Mouse (Mus musculus): ENCODE results near the gene Pam. TPM values are rescaled to one million over a fixed set of nuclear protein-coding genes. Genes with fewer than 3 reads are reported as not detected.
A peak's percentile ranks its signal among the peaks of the same experiment; 100 is the strongest.

Gene Pam
- 67.3 and 67.8 TPM in 2 replicates for polyA plus RNA-seq (2012; rRNA removed)

DNA sequence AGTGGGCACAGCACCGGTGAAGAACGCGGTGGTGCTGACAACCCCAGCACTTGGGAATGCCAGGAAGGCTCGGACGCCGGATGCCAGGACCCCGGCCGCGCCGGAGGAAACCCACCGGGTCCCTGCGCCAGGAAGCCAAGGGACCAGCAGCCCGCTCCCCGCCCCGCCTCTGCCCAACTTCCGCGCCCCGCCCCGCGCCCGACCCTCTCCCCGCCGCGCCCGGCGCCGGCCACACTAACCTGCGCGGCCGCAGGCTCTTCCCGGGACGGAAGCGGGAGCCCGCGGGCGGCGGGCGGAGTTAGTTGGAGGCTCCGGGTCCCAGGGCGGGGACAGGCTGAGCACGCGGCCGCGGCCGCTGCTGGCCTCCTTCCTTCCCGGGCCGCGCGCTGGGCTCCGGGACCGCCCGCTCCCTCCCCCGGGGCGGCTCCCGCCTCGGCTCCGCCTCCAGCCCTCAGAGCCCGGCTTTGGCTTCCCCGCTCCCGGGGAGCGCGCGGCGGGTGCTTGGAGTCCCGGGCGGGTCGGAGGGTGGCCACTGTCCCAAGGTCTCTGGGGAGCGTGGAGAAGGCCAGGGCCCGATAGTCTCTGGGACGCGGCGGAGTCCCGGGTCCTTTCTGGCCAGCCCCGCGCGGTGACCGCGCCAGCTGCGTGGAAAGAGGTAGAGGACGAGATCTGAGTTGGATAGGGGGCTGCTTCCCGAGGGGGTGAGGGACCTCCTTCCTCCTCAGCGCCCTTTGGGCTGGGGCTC, at the start of gene Pam:
TSS of gene Pam (minus strand) at position 401 of the 745 bp plus-strand sequence.
- DNase-seq = peak; percentile 74
- TF ChIP-seq CTCF (IDR thresholded peaks at IDR 0.05; ENCODE audit: borderline replicate concordance, control insufficient read depth, extremely low read depth, insufficient read depth, low read length, poor library complexity) (no peak), POLR2A (IDR thresholded peaks at IDR 0.05; ENCODE audit: control insufficient read depth, extremely low read depth, insufficient read depth, low read length, poor library complexity) (no peak)
- Histone ChIP-seq H3K27me3 (ENCODE audit: control insufficient read depth, insufficient read depth, low read length) (no peaks in the 10 kb centered on the region), H3K4me3 (ENCODE audit: control insufficient read depth, insufficient read depth, low read length) (peak within 1 kb of the TSS; percentile 53), H3K4me1 (replicated peaks; ENCODE audit: control insufficient read depth, insufficient read depth, low read length) (peaks cover 12% of the 10 kb centered on the region), H3K36me3 (ENCODE audit: control insufficient read depth, insufficient read depth, low read length) (no peaks in the 10 kb centered on the region), H3K27ac (ENCODE audit: control insufficient read depth, insufficient read depth, low read length) (no peak within 1 kb of the TSS)
- WGBS = 1% methylated on average over 79 of the region's 82 CpGs

- Histone ChIP-seq H3K4me3 (ENCODE audit: control insufficient read depth, insufficient read depth, low read length) (no peak overlapping the region), H3K27me3 (ENCODE audit: control insufficient read depth, insufficient read depth, low read length) (no peaks in the 10 kb centered on the region), H3K4me1 (replicated peaks; ENCODE audit: control insufficient read depth, insufficient read depth, low read length) (no peaks in the 10 kb centered on the region), H3K36me3 (ENCODE audit: control insufficient read depth, insufficient read depth, low read length) (no peaks in the 10 kb centered on the region), H3K27ac (ENCODE audit: control insufficient read depth, insufficient read depth, low read length) (no peak overlapping the region)
- DNase-seq = peak; percentile 19
- TF ChIP-seq CTCF (IDR thresholded peaks at IDR 0.05; ENCODE audit: borderline replicate concordance, control insufficient read depth, extremely low read depth, insufficient read depth, low read length, poor library complexity) (no peak), POLR2A (IDR thresholded peaks at IDR 0.05; ENCODE audit: control insufficient read depth, extremely low read depth, insufficient read depth, low read length, poor library complexity) (no peak)
- WGBS = 89% methylated on average over 1 of the region's 1 CpGs
Measured at GRCm38 (mm10) chr1:98144845-98145244, 49.4 kb upstream of the Pam start.

DNA sequence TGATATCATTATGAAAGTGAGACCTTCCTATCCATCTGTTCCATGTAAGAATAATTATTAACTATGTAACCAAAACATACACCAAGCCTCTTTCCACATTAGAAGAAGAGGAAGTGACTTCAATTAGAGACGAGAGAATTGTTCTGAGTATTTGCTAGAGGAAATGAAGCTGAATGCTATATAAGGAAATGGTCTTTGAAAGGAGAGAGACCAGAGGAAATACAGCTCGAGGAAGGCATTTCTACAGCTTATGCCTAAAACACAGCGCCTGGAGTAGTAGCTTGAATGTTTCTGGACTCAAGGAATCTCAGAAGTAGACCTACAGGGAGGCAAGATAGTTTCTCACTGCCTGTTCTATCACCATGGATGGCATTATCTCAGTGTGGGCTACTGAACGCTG, 35.8 kb upstream of the Pam start:
- no peak overlapping the region for H3K4me3 ChIP-seq (ENCODE audit: control insufficient read depth, insufficient read depth, low read length)
- DNase-seq = no peak
- no peak overlapping the region for H3K27ac ChIP-seq (ENCODE audit: control insufficient read depth, insufficient read depth, low read length)
- TF ChIP-seq POLR2A (IDR thresholded peaks at IDR 0.05; ENCODE audit: control insufficient read depth, extremely low read depth, insufficient read depth, low read length, poor library complexity) = no peak
- TF ChIP-seq CTCF (IDR thresholded peaks at IDR 0.05; ENCODE audit: borderline replicate concordance, control insufficient read depth, extremely low read depth, insufficient read depth, low read length, poor library complexity) = no peak
- peaks cover 7% of the 10 kb centered on the region; the same call in 1 of the 2 replicates for H3K4me1 ChIP-seq (replicated peaks; ENCODE audit: control insufficient read depth, insufficient read depth, low read length)
- no peaks in the 10 kb centered on the region for H3K27me3 ChIP-seq (ENCODE audit: control insufficient read depth, insufficient read depth, low read length)
- 18% methylated on average over 4 of the region's 4 CpGs for WGBS
- H3K36me3 ChIP-seq (ENCODE audit: control insufficient read depth, insufficient read depth, low read length) = no peaks in the 10 kb centered on the region

DNA sequence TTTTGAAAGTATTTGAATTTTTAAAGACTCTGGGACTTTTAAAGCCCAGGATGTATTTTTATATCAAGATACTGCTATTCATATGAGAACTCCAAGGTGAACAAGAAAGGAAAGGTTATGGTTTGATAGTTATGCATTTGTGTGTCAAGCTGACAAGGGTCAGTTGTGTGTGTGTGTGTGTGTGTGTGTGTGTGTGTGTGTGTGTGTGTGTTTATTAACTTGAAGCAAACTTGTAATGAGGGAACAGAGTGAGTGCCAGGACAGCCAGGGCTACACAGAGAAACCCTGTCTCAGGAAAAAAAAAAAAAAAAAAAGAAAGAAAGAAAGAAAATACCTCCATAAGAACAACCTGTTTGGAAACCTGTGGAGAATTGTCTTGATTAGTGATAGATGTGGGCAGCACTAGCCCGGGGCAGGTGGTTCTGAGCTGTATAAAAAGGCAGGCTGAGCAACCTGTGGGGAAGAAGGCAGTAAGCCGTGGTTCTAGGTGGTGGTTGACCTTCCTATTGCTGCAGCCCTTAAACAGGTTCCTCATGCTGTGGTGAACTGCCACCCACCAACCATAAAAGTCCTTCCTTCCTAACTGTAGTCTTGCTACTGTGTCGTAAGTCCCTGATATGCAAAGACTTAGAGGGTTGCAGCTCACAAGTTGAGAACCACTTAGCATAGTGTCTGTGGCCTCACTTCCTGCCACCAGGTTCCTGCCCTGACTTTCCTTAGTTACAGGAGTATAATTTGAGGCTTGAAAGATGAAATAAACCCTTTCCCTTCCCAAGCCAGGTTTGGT, 34.3 kb upstream of the Pam start:
- no peak overlapping the region for H3K4me3 ChIP-seq (ENCODE audit: control insufficient read depth, insufficient read depth, low read length)

DNA sequence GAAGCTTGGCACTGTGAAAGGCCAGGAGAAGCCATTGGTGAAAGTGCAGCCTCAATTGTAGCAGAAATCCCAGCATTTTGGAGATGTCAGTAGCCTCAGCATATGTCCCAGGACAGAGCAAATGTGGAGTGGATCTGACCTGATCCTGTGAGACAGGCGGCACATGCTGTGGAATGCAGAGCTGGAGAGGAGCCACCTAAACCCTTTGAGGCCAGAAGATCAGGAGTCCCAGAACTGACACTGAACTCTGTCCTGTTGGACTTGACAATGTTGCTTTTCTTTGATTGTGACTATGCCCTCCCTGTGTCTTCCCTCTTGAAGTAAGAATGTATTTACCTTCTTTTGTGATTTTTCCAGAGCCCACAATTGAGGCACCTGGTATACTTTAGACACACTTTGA, 33.7 kb upstream of the Pam start:
- Histone ChIP-seq H3K4me1 (replicated peaks; ENCODE audit: control insufficient read depth, insufficient read depth, low read length) (peaks cover 7% of the 10 kb centered on the region; the same call in 1 of the 2 replicates), H3K27me3 (ENCODE audit: control insufficient read depth, insufficient read depth, low read length) (no peaks in the 10 kb centered on the region), H3K36me3 (ENCODE audit: control insufficient read depth, insufficient read depth, low read length) (no peaks in the 10 kb centered on the region), H3K4me3 (ENCODE audit: control insufficient read depth, insufficient read depth, low read length) (no peak overlapping the region), H3K27ac (ENCODE audit: control insufficient read depth, insufficient read depth, low read length) (no peak overlapping the region)
- no peak for TF ChIP-seq POLR2A (IDR thresholded peaks at IDR 0.05; ENCODE audit: control insufficient read depth, extremely low read depth, insufficient read depth, low read length, poor library complexity)
- TF ChIP-seq CTCF (IDR thresholded peaks at IDR 0.05; ENCODE audit: borderline replicate concordance, control insufficient read depth, extremely low read depth, insufficient read depth, low read length, poor library complexity) = no peak
- no peak for DNase-seq
- 95% methylated on average over 1 of the region's 1 CpGs for WGBS

More for the DNA sequence above, 34.3 kb upstream of the Pam start:
- Histone ChIP-seq H3K4me1 (replicated peaks; ENCODE audit: control insufficient read depth, insufficient read depth, low read length) (peaks cover 7% of the 10 kb centered on the region; the same call in 1 of the 2 replicates), H3K27ac (ENCODE audit: control insufficient read depth, insufficient read depth, low read length) (no peak overlapping the region), H3K27me3 (ENCODE audit: control insufficient read depth, insufficient read depth, low read length) (no peaks in the 10 kb centered on the region), H3K36me3 (ENCODE audit: control insufficient read depth, insufficient read depth, low read length) (no peaks in the 10 kb centered on the region)
- peak; percentile 2 for DNase-seq
- no peak for TF ChIP-seq CTCF (IDR thresholded peaks at IDR 0.05; ENCODE audit: borderline replicate concordance, control insufficient read depth, extremely low read depth, insufficient read depth, low read length, poor library complexity)
- TF ChIP-seq POLR2A (IDR thresholded peaks at IDR 0.05; ENCODE audit: control insufficient read depth, extremely low read depth, insufficient read depth, low read length, poor library complexity) = no peak
- 4% methylated on average over 3 of the region's 3 CpGs for WGBS

DNA sequence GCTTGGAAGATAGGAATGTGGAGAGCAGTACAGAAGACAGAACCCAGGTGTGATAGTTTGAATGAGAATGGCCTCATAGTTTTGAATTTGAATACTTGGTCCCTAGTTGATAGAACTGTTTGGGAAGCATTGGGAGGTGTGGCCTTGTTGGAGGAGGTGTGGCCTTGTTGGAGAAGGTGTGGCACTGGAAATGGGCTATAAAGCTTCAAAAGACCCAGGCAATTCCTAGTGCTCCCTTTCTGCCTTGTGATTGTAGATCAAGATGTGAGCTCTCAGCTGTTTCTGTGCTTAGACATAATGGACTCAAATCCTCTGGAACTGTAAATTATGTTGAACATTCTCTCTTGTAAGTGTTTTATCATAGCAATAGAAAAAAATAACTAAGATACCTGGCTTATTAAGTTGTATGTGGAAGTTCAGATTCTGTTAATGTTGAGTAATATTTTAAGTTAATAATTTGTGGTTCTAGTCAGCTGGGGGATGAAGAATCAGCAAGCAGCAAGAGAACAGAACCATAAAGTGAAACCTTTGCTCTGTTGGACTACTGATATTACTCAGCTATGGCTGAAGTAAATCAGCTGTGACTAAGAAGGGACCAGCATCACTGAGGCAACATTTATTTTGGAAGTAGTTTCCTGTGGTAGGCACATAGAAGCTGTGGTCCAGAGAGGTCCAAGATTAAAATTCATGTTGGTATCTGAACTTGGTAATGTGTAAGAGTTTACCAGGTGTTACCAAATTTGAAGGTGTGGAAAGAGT, 33.1 kb upstream of the Pam start:
- Histone ChIP-seq H3K36me3 (ENCODE audit: control insufficient read depth, insufficient read depth, low read length) (no peaks in the 10 kb centered on the region), H3K4me3 (ENCODE audit: control insufficient read depth, insufficient read depth, low read length) (no peak overlapping the region), H3K4me1 (replicated peaks; ENCODE audit: control insufficient read depth, insufficient read depth, low read length) (peaks cover 7% of the 10 kb centered on the region; the same call in 1 of the 2 replicates), H3K27ac (ENCODE audit: control insufficient read depth, insufficient read depth, low read length) (no peak overlapping the region), H3K27me3 (ENCODE audit: control insufficient read depth, insufficient read depth, low read length) (no peaks in the 10 kb centered on the region)
- TF ChIP-seq POLR2A (IDR thresholded peaks at IDR 0.05; ENCODE audit: control insufficient read depth, extremely low read depth, insufficient read depth, low read length, poor library complexity) = no peak
- no peak for TF ChIP-seq CTCF (IDR thresholded peaks at IDR 0.05; ENCODE audit: borderline replicate concordance, control insufficient read depth, extremely low read depth, insufficient read depth, low read length, poor library complexity)
- DNase-seq = no peak

Measured in thymus, adult 2 months (tissue).